Mouse (Mus musculus) WW6 (cell line): ENCODE measurements at regions not wholly inside any gene's neighbourhood (a gene's known extent, or its start where the extent isn't known, plus 50 kb on each side); places are given as distances from the start of the nearest gene placed in this dataset.

Experiments
- DNase-seq: peaks from one replicate; pipeline ENCODE4 v3.0.0-alpha.2; 2013; ENCODE audit warnings: low read depth, low spot score

- no peak for DNase-seq
Observed at GRCm38 (mm10) chr2:171592315-171592714, 451.0 kb downstream of the Cbln4 start.

- DNase-seq = no peak
Observed at GRCm38 (mm10) chr2:171588158-171588557, 455.1 kb downstream of the Cbln4 start.

GRCm38 (mm10) chr2:171587635-171588034 is 455.6 kb downstream of the Cbln4 start:
- DNase-seq = no peak

- DNase-seq = no peak
Observed at GRCm38 (mm10) chr2:171586853-171587220, 456.4 kb downstream of the Cbln4 start.

GRCm38 (mm10) chr2:171586217-171586852 is 456.9 kb downstream of the Cbln4 start:
- DNase-seq = no peak

GRCm38 (mm10) chr2:171574360-171574759 is 468.9 kb downstream of the Cbln4 start:
- peak; percentile 11 for DNase-seq

GRCm38 (mm10) chr2:171562656-171563055 is 480.6 kb downstream of the Cbln4 start:
- DNase-seq = no peak

GRCm38 (mm10) chr2:171542768-171543167 is 500.5 kb downstream of the Cbln4 start:
- DNase-seq = peak; percentile 18

GRCm38 (mm10) chr2:171514876-171515275 is 528.4 kb downstream of the Cbln4 start:
- DNase-seq = no peak

GRCm38 (mm10) chr2:171496620-171497019 is 546.6 kb downstream of the Cbln4 start:
- no peak for DNase-seq

- DNase-seq = peak; percentile 18
Observed at GRCm38 (mm10) chr2:171493741-171494140, 549.5 kb downstream of the Cbln4 start.

GRCm38 (mm10) chr2:171487284-171487683 is 556.0 kb downstream of the Cbln4 start:
- no peak for DNase-seq

- DNase-seq = no peak
Observed at GRCm38 (mm10) chr2:171453241-171453640, 590.0 kb downstream of the Cbln4 start.

- no peak for DNase-seq
Observed at GRCm38 (mm10) chr2:171406057-171406456, 637.2 kb downstream of the Cbln4 start.

- DNase-seq = no peak
Observed at GRCm38 (mm10) chr2:171388936-171389335, 654.3 kb downstream of the Cbln4 start.

- no peak for DNase-seq
Observed at GRCm38 (mm10) chr2:171373457-171373856, 641.9 kb downstream of the Dok5 start.

- DNase-seq = no peak
Observed at GRCm38 (mm10) chr2:171373016-171373415, 641.4 kb downstream of the Dok5 start.

GRCm38 (mm10) chr2:171371751-171372150 is 640.1 kb downstream of the Dok5 start:
- DNase-seq = no peak

- DNase-seq = no peak
Observed at GRCm38 (mm10) chr2:171365553-171365952, 633.9 kb downstream of the Dok5 start.

- no peak for DNase-seq
Observed at GRCm38 (mm10) chr2:171364621-171365020, 633.0 kb downstream of the Dok5 start.

GRCm38 (mm10) chr2:171363381-171363780 is 631.8 kb downstream of the Dok5 start:
- DNase-seq = no peak

GRCm38 (mm10) chr2:171358071-171358760 is 626.6 kb downstream of the Dok5 start:
- no peak for DNase-seq

- DNase-seq = no peak
Observed at GRCm38 (mm10) chr2:171348156-171348555, 616.5 kb downstream of the Dok5 start.
